Mouse (Mus musculus) thymus, adult 2 months (tissue): ENCODE results near the gene Elk4.

Experiments
- CTCF ChIP-seq: fragments of 200-500 bp; IDR thresholded peaks from 2 replicates; pipeline ENCODE4 v1.5.1; 2012; ENCODE audit warnings: mild to moderate bottlenecking, control low read depth, low read length, moderate library complexity, borderline replicate concordance; ENCODE audit not compliant: control insufficient read depth, poor library complexity, insufficient read depth; ENCODE audit errors: extremely low read depth
- POLR2A ChIP-seq: fragments of 200-500 bp; IDR thresholded peaks from 2 replicates; pipeline ENCODE4 v1.6.1; 2012; ENCODE audit warnings: mild to moderate bottlenecking, low read length, control low read depth, moderate library complexity; ENCODE audit not compliant: control insufficient read depth, poor library complexity, insufficient read depth; ENCODE audit errors: extremely low read depth

DNA sequence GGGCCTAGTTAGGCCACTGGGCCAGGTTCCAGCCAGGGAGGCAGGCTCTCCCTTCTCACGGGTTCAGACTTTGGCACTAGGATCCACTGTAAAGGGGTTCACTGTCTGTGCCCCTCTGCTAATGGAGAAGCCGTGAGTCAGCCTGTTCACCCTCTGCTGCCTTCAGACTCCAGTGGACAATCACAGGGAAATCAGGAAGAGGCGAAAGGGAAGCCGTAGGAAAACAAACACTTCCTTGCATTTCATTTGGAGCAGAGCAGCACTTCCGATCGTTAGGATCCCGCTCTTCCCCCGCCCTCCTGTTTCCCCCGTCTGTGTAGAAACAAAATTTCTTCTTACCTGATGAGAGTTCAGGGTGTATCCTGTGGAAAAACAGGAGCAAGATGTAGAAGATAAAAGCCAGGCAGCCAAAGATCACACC is 32.8 kb downstream of the Elk4 start:
- TF ChIP-seq CTCF (no peak), POLR2A (no peak)
